Mouse (Mus musculus) CD8-positive naive resting alpha-beta T cell, adult 57 days (primary cell): ENCODE measurements around the gene Gm42669. TPM values are rescaled to one million over a fixed set of nuclear protein-coding genes. Genes with fewer than 3 reads are reported as not detected.

Source experiments
- total RNA-seq: library from RNA; stranded (reverse); gene quantifications from one replicate; pipeline ENCODE4 v1.2.4, GENCODE M21; 2023

Gene Gm42669
- not detected for total RNA-seq

GRCm38 (mm10) chr5:107507321-107507720, at the start of gene Gm42669:
Gene Gm42669 (plus strand): TSS chr5:107507621.

GRCm38 (mm10) chr5:107534581-107534980, 27.2 kb downstream of the Gm42669 start, which contains the start of gene 1700028K03Rik:
Gene 1700028K03Rik (plus strand): TSS chr5:107534709.

GRCm38 (mm10) chr5:107597301-107598077, 90.1 kb downstream of the Gm42669 start, which contains the start of the genes Rpap2 and Glmn:
Gene Rpap2 (plus strand): TSS chr5:107597373.
Gene Glmn (minus strand): TSS chr5:107597888.

Other genes starting within 250 kb of the Gm42669 start
- 31.3 TPM for gene Tgfbr3, start 218.0 kb upstream of the Gm42669 start, total RNA-seq
- gene Brdt, start 176.5 kb upstream of the Gm42669 start, total RNA-seq, result 0.86 TPM
- not detected for gene Ephx4, start 104.9 kb upstream of the Gm42669 start, total RNA-seq
- gene Lpcat2b, start 76.1 kb upstream of the Gm42669 start, total RNA-seq, result not detected
- gene Btbd8, start 69.6 kb upstream of the Gm42669 start, total RNA-seq, result 8.2 TPM
- gene 1700028K03Rik, start 27.1 kb downstream of the Gm42669 start, total RNA-seq, result not detected
- 26.5 TPM for gene Rpap2, start 89.8 kb downstream of the Gm42669 start, total RNA-seq
- 13.7 TPM for gene Glmn, start 90.3 kb downstream of the Gm42669 start, total RNA-seq
- 41.2 TPM for gene Gfi1, start 218.4 kb downstream of the Gm42669 start, total RNA-seq